Mouse (Mus musculus) heart, embryonic 13.5 days (tissue): ENCODE results near the gene Sh3pxd2a. TPM values are rescaled to one million over a fixed set of nuclear protein-coding genes. Genes with fewer than 3 reads are reported as not detected.
A peak's percentile ranks its signal among the peaks of the same experiment; 100 is the strongest.

Experiments
- ATAC-seq: fragments of 200-750 bp; cut with Nextera tagmentation; 2 replicates; pipeline ENCODE4 v1.8.0; 2017; ENCODE audit warnings: moderate TSS enrichment; ENCODE audit not compliant: insufficient number of reproducible peaks, low FRiP score, low TSS enrichment; ENCODE audit errors: extremely low read depth
- H3K27ac ChIP-seq: fragments of 300-500 bp; sonication (generic); replicated peaks from 2 replicates; pipeline ENCODE4 v1.5.1; 2015; ENCODE audit warnings: moderate library complexity, mild to moderate bottlenecking, inconsistent platforms
- H3K27me3 ChIP-seq: fragments of 300-500 bp; sonication (generic); replicated peaks from 2 replicates; pipeline ENCODE4 v1.6.1; 2015; ENCODE audit warnings: mild to moderate bottlenecking, inconsistent platforms
- H3K36me3 ChIP-seq: fragments of 300-500 bp; sonication (generic); 2 replicates; pipeline ENCODE4 v1.6.1; 2015; ENCODE audit warnings: mild to moderate bottlenecking, inconsistent platforms
- H3K4me1 ChIP-seq: fragments of 300-500 bp; sonication (generic); 2 replicates; pipeline ENCODE4 v1.6.1; 2015; ENCODE audit warnings: inconsistent platforms
- H3K4me2 ChIP-seq: fragments of 300-500 bp; sonication (generic); 2 replicates; pipeline ENCODE4 v1.6.1; 2015; ENCODE audit warnings: inconsistent platforms, mild to moderate bottlenecking, moderate library complexity
- H3K4me3 ChIP-seq: fragments of 300-500 bp; sonication (generic); 2 replicates; pipeline ENCODE4 v1.5.1; 2015; ENCODE audit warnings: moderate library complexity, mild to moderate bottlenecking, inconsistent platforms
- H3K9ac ChIP-seq: fragments of 300-500 bp; sonication (generic); 2 replicates; pipeline ENCODE4 v1.6.1; 2015; ENCODE audit warnings: inconsistent platforms, mild to moderate bottlenecking, moderate library complexity
- H3K9me3 ChIP-seq: fragments of 300-500 bp; sonication (generic); 2 replicates; pipeline ENCODE4 v1.6.1; 2016; ENCODE audit warnings: inconsistent platforms
- WGBS: fragments of 180-500 bp; shearing (Covaris S2); methylation state at CpG from one replicate; pipeline ENCODE4 v1.1.7; 2015; ENCODE audit warnings: mixed read lengths; 5-methylcytosine and 5-hydroxymethylcytosine counted together
- polyA plus RNA-seq: library from polyadenylated mRNA; unstranded; fragments of >200 nt; fragmentation: Nextera tagmentation; extraction: Ambion mirVana; gene quantifications from 2 replicates; pipeline ENCODE4 v1.2.1, GENCODE M21; 2015

Gene Sh3pxd2a
- polyA plus RNA-seq, 1 experiment from 2014 or later, result 5.7 TPM

- no peaks in the 10 kb centered on the region for H3K9me3 ChIP-seq
- H3K4me2 ChIP-seq, result no peak overlapping the region
- H3K9ac ChIP-seq, result 0 out of 2 replicates have a peak overlapping the region, but pooled peaks have one; percentile 65
- peak overlapping the region; percentile 85; the same call in 1 of the 2 replicates for H3K27ac ChIP-seq
- H3K4me3 ChIP-seq, result no peak overlapping the region
- no peak for ATAC-seq
- H3K4me1 ChIP-seq, result peaks cover 43% of the 10 kb centered on the region
- H3K36me3 ChIP-seq, result peaks cover 92% of the 10 kb centered on the region
- 79% methylated on average over 6 of the region's 6 CpGs for WGBS
- no peaks in the 10 kb centered on the region for H3K27me3 ChIP-seq
Observed at GRCm38 (mm10) chr19:47282050-47282454, 182.1 kb downstream of the Sh3pxd2a start.

- peaks cover 92% of the 10 kb centered on the region for H3K36me3 ChIP-seq
- ATAC-seq, result no peak
- peaks cover 43% of the 10 kb centered on the region for H3K4me1 ChIP-seq
- H3K27ac ChIP-seq, result peak overlapping the region; percentile 85
- H3K27me3 ChIP-seq, result no peaks in the 10 kb centered on the region
- H3K4me3 ChIP-seq, result no peak overlapping the region
- 51% methylated on average over 9 of the region's 9 CpGs for WGBS
- peak overlapping the region; percentile 65 for H3K9ac ChIP-seq
- H3K4me2 ChIP-seq, result no peak overlapping the region
- no peaks in the 10 kb centered on the region for H3K9me3 ChIP-seq
Observed at GRCm38 (mm10) chr19:47280894-47281293, 183.3 kb downstream of the Sh3pxd2a start.

GRCm38 (mm10) chr19:47279788-47280532, 184.2 kb downstream of the Sh3pxd2a start:
- Histone ChIP-seq H3K4me1 (peaks cover 43% of the 10 kb centered on the region), H3K9ac (peak overlapping the region; percentile 51), H3K27ac (peak overlapping the region; percentile 85), H3K36me3 (peaks cover 92% of the 10 kb centered on the region), H3K9me3 (no peaks in the 10 kb centered on the region), H3K27me3 (no peaks in the 10 kb centered on the region), H3K4me2 (peak overlapping the region; percentile 13; the same call in 1 of the 2 replicates), H3K4me3 (no peak overlapping the region)
- no peak for ATAC-seq
- 48% methylated on average over 15 of the region's 15 CpGs for WGBS

- Histone ChIP-seq H3K9me3 (no peaks in the 10 kb centered on the region), H3K36me3 (peaks cover 92% of the 10 kb centered on the region), H3K4me2 (peak overlapping the region; percentile 13; the same call in 1 of the 2 replicates), H3K27ac (peak overlapping the region; percentile 85), H3K9ac (peak overlapping the region; percentile 51), H3K4me3 (no peak overlapping the region), H3K27me3 (no peaks in the 10 kb centered on the region), H3K4me1 (peaks cover 43% of the 10 kb centered on the region)
- ATAC-seq, result no peak
- 42% methylated on average over 4 of the region's 4 CpGs for WGBS
Observed at GRCm38 (mm10) chr19:47279372-47279771, 184.8 kb downstream of the Sh3pxd2a start.

- Histone ChIP-seq H3K9me3 (no peaks in the 10 kb centered on the region), H3K36me3 (peaks cover 92% of the 10 kb centered on the region), H3K27ac (peak overlapping the region; percentile 37), H3K27me3 (no peaks in the 10 kb centered on the region), H3K9ac (no peak overlapping the region), H3K4me3 (no peak overlapping the region), H3K4me1 (peaks cover 31% of the 10 kb centered on the region), H3K4me2 (no peak overlapping the region)
- 66% methylated on average over 6 of the region's 6 CpGs for WGBS
- no peak for ATAC-seq
Observed at GRCm38 (mm10) chr19:47276730-47277129, 187.5 kb downstream of the Sh3pxd2a start.

- no peaks in the 10 kb centered on the region for H3K9me3 ChIP-seq
- no peak overlapping the region for H3K4me3 ChIP-seq
- ATAC-seq, result no peak
- H3K27ac ChIP-seq, result no peak overlapping the region
- no peaks in the 10 kb centered on the region for H3K4me1 ChIP-seq
- no peak overlapping the region for H3K9ac ChIP-seq
- H3K27me3 ChIP-seq, result no peaks in the 10 kb centered on the region
- WGBS, result 81% methylated on average over 9 of the region's 9 CpGs
- H3K36me3 ChIP-seq, result peaks cover 100% of the 10 kb centered on the region
- H3K4me2 ChIP-seq, result no peak overlapping the region
Observed at GRCm38 (mm10) chr19:47270520-47270919, 193.7 kb downstream of the Sh3pxd2a start.

GRCm38 (mm10) chr19:47269729-47270128, 194.5 kb downstream of the Sh3pxd2a start:
- no peak for ATAC-seq
- 58% methylated on average over 8 of the region's 8 CpGs for WGBS
- H3K9ac ChIP-seq, result no peak overlapping the region

GRCm38 (mm10) chr19:47267066-47267465, 197.1 kb downstream of the Sh3pxd2a start:
- H3K36me3 ChIP-seq, result peaks cover 85% of the 10 kb centered on the region
- H3K4me1 ChIP-seq, result no peaks in the 10 kb centered on the region
- ATAC-seq, result no peak
- H3K9ac ChIP-seq, result no peak overlapping the region
- 85% methylated on average over 21 of the region's 21 CpGs for WGBS
- H3K4me3 ChIP-seq, result no peak overlapping the region
- no peak overlapping the region for H3K27ac ChIP-seq
- H3K27me3 ChIP-seq, result no peaks in the 10 kb centered on the region
- H3K4me2 ChIP-seq, result no peak overlapping the region
- H3K9me3 ChIP-seq, result no peaks in the 10 kb centered on the region

More at GRCm38 (mm10) chr19:47269729-47270128, 194.5 kb downstream of the Sh3pxd2a start:
- Histone ChIP-seq H3K9me3 (no peaks in the 10 kb centered on the region), H3K4me3 (no peak overlapping the region), H3K4me1 (no peaks in the 10 kb centered on the region), H3K27ac (no peak overlapping the region), H3K36me3 (peaks cover 98% of the 10 kb centered on the region), H3K4me2 (no peak overlapping the region), H3K27me3 (no peaks in the 10 kb centered on the region)

- no peak for ATAC-seq
- peaks cover 76% of the 10 kb centered on the region for H3K36me3 ChIP-seq
- 84% methylated on average over 18 of the region's 18 CpGs for WGBS
Observed at GRCm38 (mm10) chr19:47266070-47266801, 198.0 kb downstream of the Sh3pxd2a start.

GRCm38 (mm10) chr19:47264322-47265092, 199.7 kb downstream of the Sh3pxd2a start:
- H3K9me3 ChIP-seq, result no peaks in the 10 kb centered on the region
- H3K4me3 ChIP-seq, result no peak overlapping the region
- no peak for ATAC-seq
- no peak overlapping the region for H3K9ac ChIP-seq
- no peaks in the 10 kb centered on the region for H3K27me3 ChIP-seq
- no peak overlapping the region for H3K4me2 ChIP-seq
- peaks cover 59% of the 10 kb centered on the region for H3K36me3 ChIP-seq
- H3K27ac ChIP-seq, result no peak overlapping the region
- 46% methylated on average over 11 of the region's 11 CpGs for WGBS
- no peaks in the 10 kb centered on the region for H3K4me1 ChIP-seq

More at GRCm38 (mm10) chr19:47266070-47266801, 198.0 kb downstream of the Sh3pxd2a start:
- H3K9me3 ChIP-seq, result no peaks in the 10 kb centered on the region
- no peak overlapping the region for H3K4me2 ChIP-seq
- H3K27ac ChIP-seq, result no peak overlapping the region
- no peaks in the 10 kb centered on the region for H3K4me1 ChIP-seq
- H3K9ac ChIP-seq, result no peak overlapping the region
- no peaks in the 10 kb centered on the region for H3K27me3 ChIP-seq
- no peak overlapping the region for H3K4me3 ChIP-seq

GRCm38 (mm10) chr19:47263621-47264020, 200.6 kb downstream of the Sh3pxd2a start:
- no peaks in the 10 kb centered on the region for H3K4me1 ChIP-seq
- no peak overlapping the region for H3K4me2 ChIP-seq
- WGBS, result 90% methylated on average over 8 of the region's 8 CpGs
- H3K9me3 ChIP-seq, result no peaks in the 10 kb centered on the region
- H3K27me3 ChIP-seq, result no peaks in the 10 kb centered on the region
- H3K4me3 ChIP-seq, result no peak overlapping the region
- H3K9ac ChIP-seq, result no peak overlapping the region
- no peak overlapping the region for H3K27ac ChIP-seq
- peaks cover 50% of the 10 kb centered on the region for H3K36me3 ChIP-seq
- no peak for ATAC-seq
